Mouse (Mus musculus) T-helper 17 cell (primary cell): ENCODE measurements around the gene Nebl.

Source experiments
- in situ Hi-C, 2 experiments: fragments of 300-600 bp; cut with MboI, MseI; formaldehyde crosslinking; loops; 1 replicate in 1 of 2; 2 replicates in 1 of 2; pipeline ENCODE4 v1.15.1; 2025; ENCODE audit warnings: high pct_unique_total_duplicates in 2 of 2

The Nebl gene

DNA sequence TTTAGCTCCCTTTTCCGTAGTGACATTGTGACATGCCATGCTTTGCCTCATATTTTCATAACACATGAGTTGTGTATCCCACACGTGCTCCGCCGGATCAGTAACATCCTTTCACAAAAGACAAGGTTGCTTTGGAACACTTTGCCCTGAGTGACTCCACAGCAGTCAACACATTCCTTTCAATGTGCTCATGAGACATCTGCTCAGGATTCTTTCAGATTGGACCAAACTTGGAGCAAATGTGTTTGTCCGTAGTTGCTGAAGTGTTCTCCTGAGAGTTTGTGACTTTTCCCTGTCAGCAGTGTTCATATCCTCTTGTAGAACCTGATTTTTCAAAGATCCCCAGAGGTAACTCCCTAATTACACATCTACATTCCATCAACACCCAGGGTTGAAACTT lies 414.4 kb downstream of the Nebl start:
- in situ Hi-C loops = no loop called here

GRCm38 (mm10) chr2:17301379-17301778 lies 429.9 kb downstream of the Nebl start:
- in situ Hi-C loops = no loop called here

DNA sequence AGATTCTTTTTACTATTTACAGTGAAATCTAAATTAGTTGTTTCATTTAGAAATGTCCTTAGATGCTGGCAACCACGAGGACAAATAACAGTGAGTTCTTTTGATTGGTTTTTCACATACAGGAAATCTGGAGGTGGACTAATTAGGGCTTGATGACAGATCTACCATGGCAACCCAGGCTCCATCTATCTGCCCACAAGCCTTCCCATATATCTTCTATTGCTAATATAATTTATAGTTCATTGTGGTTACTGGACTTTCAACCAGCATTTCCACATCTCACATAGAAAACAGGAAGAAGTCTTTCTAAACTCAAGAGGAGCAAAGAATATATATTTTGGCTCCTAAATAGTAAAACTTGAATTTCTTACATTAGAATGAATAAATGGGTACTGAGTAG lies 433.8 kb downstream of the Nebl start:
- in situ Hi-C loops = loop anchor here in 1 of 2 experiments (5.0 kb wide), 1 partner anchor 80 kb away; no protein-coding TSS in a partner anchor

- in situ Hi-C loops = loop anchor here in 1 of 2 experiments (5.0 kb wide), 1 partner anchor 78 kb away; no protein-coding TSS in a partner anchor
Observed at GRCm38 (mm10) chr2:17295257-17295656, 436.0 kb downstream of the Nebl start.
